Mouse (Mus musculus): ENCODE data around the gene Ina. TPM values are rescaled to one million over a fixed set of nuclear protein-coding genes. Genes with fewer than 3 reads are reported as not detected.
A peak's percentile ranks its signal among the peaks of the same experiment; 100 is the strongest.

The Ina gene
- polyA plus RNA-seq, 1 experiment from 2014 or later: 0.37 TPM

DNA sequence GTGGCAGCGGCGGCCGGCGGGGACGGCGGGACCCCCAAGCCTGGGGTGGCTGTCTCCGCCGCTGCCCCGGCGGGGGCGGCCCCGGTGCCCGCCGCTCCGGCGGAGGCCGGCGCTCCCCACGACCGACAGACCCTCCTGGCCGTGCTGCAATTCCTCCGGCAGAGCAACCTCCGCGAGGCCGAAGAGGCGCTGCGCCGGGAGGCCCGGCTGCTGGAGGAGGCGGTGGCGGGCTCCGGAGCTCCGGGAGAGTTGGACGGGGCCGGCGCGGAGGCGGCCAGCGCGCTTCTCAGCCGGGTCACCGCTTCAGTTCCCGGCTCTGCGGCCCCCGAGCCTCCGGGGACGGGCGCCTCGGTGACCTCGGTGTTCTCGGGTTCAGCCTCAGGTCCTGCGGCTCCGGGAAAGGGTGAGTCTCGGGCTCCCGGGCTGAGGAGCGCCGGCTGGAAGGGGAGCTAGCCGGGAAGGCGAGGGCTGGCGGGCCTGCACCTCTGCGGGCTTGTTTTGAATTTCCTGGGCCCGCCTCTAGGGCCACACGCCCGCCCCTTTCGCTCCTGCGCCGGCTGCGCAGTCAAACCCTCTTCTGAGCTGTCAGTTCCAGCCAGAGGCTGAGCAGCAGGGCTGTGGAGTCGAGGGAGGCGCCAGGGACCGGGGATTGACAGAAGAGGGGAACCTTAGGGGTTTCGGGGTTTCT, 53.6 kb downstream of the Ina start:
- peaks cover 24% of the 10 kb centered on the region for H3K36me3 ChIP-seq (ENCODE audit: insufficient read depth)
- peak overlapping the region; percentile 88 for H3K9ac ChIP-seq
- H3K4me3 ChIP-seq (ENCODE audit: low read depth, low read length): peak overlapping the region; percentile 99
- H3K9me3 ChIP-seq (ENCODE audit: low read depth, low read length): no peaks in the 10 kb centered on the region
- 0% methylated on average over 62 of the region's 72 CpGs for WGBS
- H3K27ac ChIP-seq (ENCODE audit: low read depth): peak overlapping the region; percentile 88
- TF ChIP-seq CTCF (IDR thresholded peaks at IDR 0.05; ENCODE audit: low read depth): no peak; the same call in 1 of the 2 replicates
- peaks cover 3% of the 10 kb centered on the region; the same call in 1 of the 2 replicates for H3K4me1 ChIP-seq (ENCODE audit: insufficient read depth)
- ATAC-seq (ENCODE audit: insufficient read depth): peak; percentile 95
- H3K4me2 ChIP-seq: peak overlapping the region; percentile 80
- peak; percentile 93 for DNase-seq
- no peaks in the 10 kb centered on the region for H3K27me3 ChIP-seq (ENCODE audit: insufficient read depth, low read length)

Other genes with a start within 250 kb of the Ina start
- 69.5 and 81.2 TPM in 2 replicates for gene Nt5c2, start 455 bp downstream of the Ina start, polyA plus RNA-seq (2014; fragmentation: Nextera tagmentation; extraction: Ambion mirVana)
- gene Pcgf6, start 36.2 kb downstream of the Ina start, polyA plus RNA-seq (2014; fragmentation: Nextera tagmentation; extraction: Ambion mirVana): 22.8 and 26.7 TPM in 2 replicates
- 9.5 and 9.7 TPM in 2 replicates for gene Taf5, start 53.0 kb downstream of the Ina start, polyA plus RNA-seq (2014; fragmentation: Nextera tagmentation; extraction: Ambion mirVana)
- gene Usmg5, start 75.9 kb downstream of the Ina start, polyA plus RNA-seq (2014; fragmentation: Nextera tagmentation; extraction: Ambion mirVana): 956 and 1,068 TPM in 2 replicates
- 11.5 and 13.3 TPM in 2 replicates for gene Pdcd11, start 76.1 kb downstream of the Ina start, polyA plus RNA-seq (2014; fragmentation: Nextera tagmentation; extraction: Ambion mirVana)
- 2.4 and 2.6 TPM in 2 replicates for gene Calhm2, start 123.6 kb downstream of the Ina start, polyA plus RNA-seq (2014; fragmentation: Nextera tagmentation; extraction: Ambion mirVana)
- not detected in 2 replicates for gene Calhm1, start 129.6 kb downstream of the Ina start, polyA plus RNA-seq (2014; fragmentation: Nextera tagmentation; extraction: Ambion mirVana)
- gene Calhm3, start 143.1 kb downstream of the Ina start, polyA plus RNA-seq (2014; fragmentation: Nextera tagmentation; extraction: Ambion mirVana): not detected in 2 replicates
- 7.6 and 8.0 TPM in 2 replicates for gene Neurl1a, start 164.1 kb downstream of the Ina start, polyA plus RNA-seq (2014; fragmentation: Nextera tagmentation; extraction: Ambion mirVana)